Mouse (Mus musculus): ENCODE measurements around the gene BC048671. TPM values are rescaled to one million over a fixed set of nuclear protein-coding genes. Genes with fewer than 3 reads are reported as not detected.

The BC048671 gene
- polyA plus RNA-seq, 1 experiment: 412 TPM

GRCm38 (mm10) chr6:90327670-90328069, 26.7 kb downstream of the BC048671 start:
- H3K36me3 ChIP-seq (ENCODE audit: control insufficient read depth, insufficient read depth, low read length): no peaks in the 10 kb centered on the region
- H3K27me3 ChIP-seq (ENCODE audit: control insufficient read depth, insufficient read depth, low read length): no peaks in the 10 kb centered on the region
- H3K27ac ChIP-seq (ENCODE audit: control insufficient read depth, insufficient read depth, low read depth, low read length): no peak overlapping the region
- TF ChIP-seq POLR2A (IDR thresholded peaks at IDR 0.05; ENCODE audit: control insufficient read depth, low read depth, low read length) (no peak), CTCF (IDR thresholded peaks at IDR 0.05; ENCODE audit: control insufficient read depth, insufficient read depth, insufficient replicate concordance, low read depth, low read length) (no peak)
- H3K4me3 ChIP-seq (ENCODE audit: control insufficient read depth, low read depth, low read length): no peak overlapping the region
- no peaks in the 10 kb centered on the region for H3K4me1 ChIP-seq (ENCODE audit: control insufficient read depth, insufficient read depth, low read length)

DNA sequence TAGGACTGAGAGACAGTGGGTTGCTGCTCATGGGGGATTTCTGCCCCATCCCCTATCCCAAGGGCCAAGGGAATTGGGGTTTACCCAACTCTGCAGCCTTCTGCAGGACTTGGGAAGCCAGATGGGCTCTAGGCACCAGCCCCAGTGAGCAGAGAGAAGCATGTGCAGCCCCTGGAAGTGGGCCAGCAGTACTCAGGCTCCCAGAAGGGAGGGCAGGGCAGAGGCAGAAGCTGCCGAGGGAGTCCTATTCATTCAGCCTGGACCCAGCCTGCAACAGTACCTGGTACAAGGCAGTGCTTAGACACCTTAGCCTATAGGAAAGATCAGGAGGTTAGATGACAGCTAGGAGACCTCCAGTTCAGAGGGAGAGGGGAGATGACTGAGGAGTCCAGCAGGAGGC, 28.9 kb downstream of the BC048671 start:
- H3K4me3 ChIP-seq (ENCODE audit: control insufficient read depth, low read depth, low read length): no peak overlapping the region

GRCm38 (mm10) chr6:90332561-90333425, 31.8 kb downstream of the BC048671 start, which contains the start of gene Uroc1:
Gene Uroc1 (plus strand): TSS chr6:90333284.
- TF ChIP-seq POLR2A (IDR thresholded peaks at IDR 0.05; ENCODE audit: control insufficient read depth, low read depth, low read length) (no peak), CTCF (IDR thresholded peaks at IDR 0.05; ENCODE audit: control insufficient read depth, insufficient read depth, insufficient replicate concordance, low read depth, low read length) (no peak)
- Histone ChIP-seq H3K4me3 (ENCODE audit: control insufficient read depth, low read depth, low read length) (no peak within 1 kb of the TSS), H3K4me1 (ENCODE audit: control insufficient read depth, insufficient read depth, low read length) (no peaks in the 10 kb centered on the region), H3K27ac (ENCODE audit: control insufficient read depth, insufficient read depth, low read depth, low read length) (no peak within 1 kb of the TSS), H3K27me3 (ENCODE audit: control insufficient read depth, insufficient read depth, low read length) (no peaks in the 10 kb centered on the region), H3K36me3 (ENCODE audit: control insufficient read depth, insufficient read depth, low read length) (no peaks in the 10 kb centered on the region)

More for the DNA sequence above, 28.9 kb downstream of the BC048671 start:
- Histone ChIP-seq H3K27me3 (ENCODE audit: control insufficient read depth, insufficient read depth, low read length) (no peaks in the 10 kb centered on the region), H3K4me1 (ENCODE audit: control insufficient read depth, insufficient read depth, low read length) (no peaks in the 10 kb centered on the region), H3K27ac (ENCODE audit: control insufficient read depth, insufficient read depth, low read depth, low read length) (no peak overlapping the region), H3K36me3 (ENCODE audit: control insufficient read depth, insufficient read depth, low read length) (no peaks in the 10 kb centered on the region)
- TF ChIP-seq CTCF (IDR thresholded peaks at IDR 0.05; ENCODE audit: control insufficient read depth, insufficient read depth, insufficient replicate concordance, low read depth, low read length): no peak
- TF ChIP-seq POLR2A (IDR thresholded peaks at IDR 0.05; ENCODE audit: control insufficient read depth, low read depth, low read length): no peak

GRCm38 (mm10) chr6:90334244-90334643, 33.2 kb downstream of the BC048671 start:
- no peaks in the 10 kb centered on the region for H3K4me1 ChIP-seq (ENCODE audit: control insufficient read depth, insufficient read depth, low read length)
- no peak overlapping the region for H3K4me3 ChIP-seq (ENCODE audit: control insufficient read depth, low read depth, low read length)
- no peak overlapping the region for H3K27ac ChIP-seq (ENCODE audit: control insufficient read depth, insufficient read depth, low read depth, low read length)
- TF ChIP-seq POLR2A (IDR thresholded peaks at IDR 0.05; ENCODE audit: control insufficient read depth, low read depth, low read length): no peak
- no peaks in the 10 kb centered on the region for H3K36me3 ChIP-seq (ENCODE audit: control insufficient read depth, insufficient read depth, low read length)
- no peaks in the 10 kb centered on the region for H3K27me3 ChIP-seq (ENCODE audit: control insufficient read depth, insufficient read depth, low read length)

DNA sequence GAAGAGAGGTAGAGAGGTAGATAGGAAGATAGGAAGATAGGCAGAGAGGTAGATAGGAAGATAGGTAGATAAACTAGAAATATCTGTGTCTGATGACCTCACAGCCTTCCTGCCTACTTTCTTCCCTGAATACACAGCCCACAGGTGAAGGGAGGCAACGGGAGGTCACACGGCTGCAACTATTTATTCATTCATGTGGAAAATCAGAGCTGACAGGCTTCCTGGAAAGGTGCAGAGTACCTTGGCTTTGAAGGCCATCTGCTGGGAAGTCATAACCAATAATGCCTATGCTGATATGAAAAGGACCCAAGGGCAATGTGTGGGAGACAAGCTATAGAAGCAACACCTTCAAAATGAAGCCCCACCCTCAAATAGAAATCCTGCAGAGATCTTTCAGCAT, 41.3 kb downstream of the BC048671 start:
- Histone ChIP-seq H3K4me3 (ENCODE audit: control insufficient read depth, low read depth, low read length) (no peak overlapping the region), H3K27ac (ENCODE audit: control insufficient read depth, insufficient read depth, low read depth, low read length) (no peak overlapping the region), H3K4me1 (ENCODE audit: control insufficient read depth, insufficient read depth, low read length) (no peaks in the 10 kb centered on the region), H3K36me3 (ENCODE audit: control insufficient read depth, insufficient read depth, low read length) (no peaks in the 10 kb centered on the region), H3K27me3 (ENCODE audit: control insufficient read depth, insufficient read depth, low read length) (no peaks in the 10 kb centered on the region)
- TF ChIP-seq CTCF (IDR thresholded peaks at IDR 0.05; ENCODE audit: control insufficient read depth, insufficient read depth, insufficient replicate concordance, low read depth, low read length) (no peak), POLR2A (IDR thresholded peaks at IDR 0.05; ENCODE audit: control insufficient read depth, low read depth, low read length) (no peak)

- no peaks in the 10 kb centered on the region for H3K4me1 ChIP-seq (ENCODE audit: control insufficient read depth, insufficient read depth, low read length)
- H3K27me3 ChIP-seq (ENCODE audit: control insufficient read depth, insufficient read depth, low read length): no peaks in the 10 kb centered on the region
- H3K36me3 ChIP-seq (ENCODE audit: control insufficient read depth, insufficient read depth, low read length): no peaks in the 10 kb centered on the region
- no peak overlapping the region for H3K4me3 ChIP-seq (ENCODE audit: control insufficient read depth, low read depth, low read length)
- no peak for TF ChIP-seq CTCF (IDR thresholded peaks at IDR 0.05; ENCODE audit: control insufficient read depth, insufficient read depth, insufficient replicate concordance, low read depth, low read length)
- TF ChIP-seq POLR2A (IDR thresholded peaks at IDR 0.05; ENCODE audit: control insufficient read depth, low read depth, low read length): no peak
- H3K27ac ChIP-seq (ENCODE audit: control insufficient read depth, insufficient read depth, low read depth, low read length): no peak overlapping the region
These were observed 46.2 kb downstream of the BC048671 start for GRCm38 (mm10) chr6:90347183-90347582.

DNA sequence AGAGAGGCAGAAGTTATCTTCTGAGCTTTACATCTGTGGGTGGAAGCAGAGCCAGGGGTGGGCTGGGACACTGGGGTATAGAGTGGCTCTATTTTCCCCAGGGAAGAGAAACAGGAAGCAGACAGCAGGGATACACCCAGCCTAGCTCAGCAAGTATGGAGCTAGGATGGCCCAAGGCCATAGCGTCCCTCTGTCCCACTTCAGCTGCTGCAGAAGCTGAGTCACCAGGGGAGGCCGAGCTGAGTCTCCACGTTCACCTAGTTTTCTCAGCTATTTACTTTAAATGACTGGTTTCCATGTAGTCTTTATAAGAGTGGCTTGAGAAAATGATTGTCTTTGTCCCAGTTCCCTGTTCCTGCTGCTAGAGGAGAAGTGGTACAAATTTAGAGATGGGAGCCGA, 47.5 kb downstream of the BC048671 start:
- Histone ChIP-seq H3K27me3 (ENCODE audit: control insufficient read depth, insufficient read depth, low read length) (no peaks in the 10 kb centered on the region), H3K4me1 (ENCODE audit: control insufficient read depth, insufficient read depth, low read length) (no peaks in the 10 kb centered on the region), H3K36me3 (ENCODE audit: control insufficient read depth, insufficient read depth, low read length) (no peaks in the 10 kb centered on the region), H3K27ac (ENCODE audit: control insufficient read depth, insufficient read depth, low read depth, low read length) (no peak overlapping the region), H3K4me3 (ENCODE audit: control insufficient read depth, low read depth, low read length) (no peak overlapping the region)
- TF ChIP-seq CTCF (IDR thresholded peaks at IDR 0.05; ENCODE audit: control insufficient read depth, insufficient read depth, insufficient replicate concordance, low read depth, low read length) (no peak), POLR2A (IDR thresholded peaks at IDR 0.05; ENCODE audit: control insufficient read depth, low read depth, low read length) (no peak)

Data from testis, adult 2 months (tissue).